Mouse (Mus musculus) erythroblast, embryonic 14.5 days (primary cell): ENCODE measurements around the gene Lypd4.

Experiments
- GATA1 ChIP-seq: IDR thresholded peaks from 2 replicates; pipeline ENCODE4 v1.6.1; 2012; ENCODE audit warnings: low read length, inconsistent platforms, mixed read lengths
- TAL1 ChIP-seq: IDR thresholded peaks from 3 replicates; pipeline ENCODE4 v1.6.1; 2012; ENCODE audit warnings: low read length, inconsistent platforms, mixed read lengths

GRCm38 (mm10) chr7:24859234-24859633 is 10.5 kb downstream of the Lypd4 start:
- peak; percentile 91 for TF ChIP-seq GATA1
- TF ChIP-seq TAL1 = peak; percentile 88
